Mouse (Mus musculus) ovary, postnatal 14 days (tissue): ENCODE results near the gene Fam160b1.

Source experiments
- DNase-seq: peaks from one replicate; pipeline ENCODE4 v3.0.0; 2022; ENCODE audit warnings: low spot score

Gene Fam160b1

GRCm38 (mm10) chr19:57425296-57425695 is 64.8 kb downstream of the Fam160b1 start:
- DNase-seq = no peak

GRCm38 (mm10) chr19:57426841-57427240 is 66.4 kb downstream of the Fam160b1 start:
- DNase-seq = no peak

DNA sequence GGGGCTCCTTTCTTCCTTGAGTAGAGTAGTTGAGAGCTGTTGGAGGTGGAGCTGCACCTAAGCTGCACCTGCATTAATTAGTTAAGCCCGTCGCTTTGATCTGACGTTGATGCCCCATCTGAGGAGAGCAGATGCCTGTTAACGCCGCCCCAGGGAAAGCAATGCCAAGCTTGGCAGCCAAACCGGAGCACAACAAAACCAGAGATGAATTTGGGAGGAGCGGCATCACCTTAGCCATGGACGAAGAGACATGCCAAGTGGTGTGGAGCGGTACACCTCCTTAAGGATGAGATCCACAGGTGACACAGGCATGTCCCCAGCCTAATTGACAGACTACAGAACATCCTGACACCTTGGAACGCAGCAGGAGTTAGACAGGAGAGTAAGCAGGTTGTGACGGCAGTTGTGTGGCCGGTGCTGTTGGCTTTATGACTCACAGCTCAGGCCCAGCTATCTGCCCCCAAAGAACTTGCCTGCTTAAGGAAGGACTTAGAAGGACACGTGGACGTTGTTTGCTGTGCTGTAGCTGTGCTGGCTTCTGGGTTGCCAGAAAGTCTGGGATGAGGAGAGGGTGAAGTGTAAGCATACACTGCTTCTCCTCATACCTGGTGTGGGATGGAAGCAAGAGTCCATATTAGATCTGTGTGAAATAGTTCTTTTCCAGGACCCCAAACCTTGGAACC is 67.4 kb downstream of the Fam160b1 start:
- DNase-seq = no peak

DNA sequence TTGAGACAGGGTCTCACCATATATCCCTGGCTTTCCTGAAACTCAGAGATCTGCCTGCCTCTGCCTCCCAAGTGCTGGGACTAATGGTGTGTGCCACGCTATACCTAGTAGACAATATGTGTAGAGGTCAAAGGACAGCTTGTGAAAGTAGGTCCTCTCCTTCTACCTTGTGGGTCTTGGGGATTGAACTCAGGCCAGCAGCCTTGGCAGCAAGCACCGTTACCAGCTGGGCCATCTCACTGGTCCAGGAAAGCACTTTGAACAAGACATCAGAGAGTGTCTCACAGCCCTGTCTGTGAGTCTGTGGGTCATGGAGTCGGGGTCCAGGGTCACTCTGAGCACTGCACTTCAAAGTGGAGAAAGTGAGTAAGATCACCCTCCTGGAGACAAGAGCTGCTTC is 68.2 kb downstream of the Fam160b1 start:
- DNase-seq = no peak

- DNase-seq = no peak
These were observed 69.4 kb downstream of the Fam160b1 start for GRCm38 (mm10) chr19:57429926-57430325.

GRCm38 (mm10) chr19:57431476-57431875 is 71.0 kb downstream of the Fam160b1 start:
- no peak for DNase-seq

- no peak for DNase-seq
These were observed 73.5 kb downstream of the Fam160b1 start for GRCm38 (mm10) chr19:57434024-57434423.

GRCm38 (mm10) chr19:57436586-57437021 is 76.1 kb downstream of the Fam160b1 start:
- peak; percentile 44 for DNase-seq

DNA sequence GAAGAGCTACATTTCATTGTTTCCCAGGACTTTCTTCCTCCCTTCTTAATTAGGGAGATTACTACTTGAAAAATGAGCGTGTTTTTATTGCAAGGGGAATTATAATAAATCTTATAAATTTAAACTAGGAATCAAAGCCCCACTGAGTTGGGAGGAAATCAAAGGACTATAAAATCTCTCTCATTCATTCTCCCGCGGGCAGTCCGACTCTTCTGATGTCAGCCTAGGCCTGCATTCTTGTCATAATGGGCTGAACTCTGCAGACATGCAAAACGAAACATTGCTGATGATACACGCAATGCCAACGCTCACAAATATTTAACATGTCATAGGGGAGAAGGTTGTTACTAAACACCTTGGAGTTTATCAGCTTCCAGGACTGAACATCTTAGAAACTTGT is 76.6 kb downstream of the Fam160b1 start:
- DNase-seq = no peak
